Mouse (Mus musculus) lung, embryonic 14.5 days (tissue): ENCODE data around the gene Irf3. TPM values are rescaled to one million over a fixed set of nuclear protein-coding genes. Genes with fewer than 3 reads are reported as not detected.

Experiments
- ATAC-seq: fragments of 200-750 bp; cut with Nextera tagmentation; 2 replicates; pipeline ENCODE4 v1.8.0; 2017; ENCODE audit warnings: mild to moderate bottlenecking, moderate TSS enrichment, moderate library complexity; ENCODE audit not compliant: insufficient read depth
- DNase-seq: peaks from one replicate; pipeline ENCODE4 v3.0.0-alpha.2; 2015
- H3K27ac ChIP-seq: fragments of 300-500 bp; sonication (generic); 2 replicates; pipeline ENCODE4 v1.5.1; 2014; ENCODE audit warnings: low read depth, mild to moderate bottlenecking, moderate library complexity
- H3K27me3 ChIP-seq: fragments of 300-500 bp; sonication (generic); 2 replicates; pipeline ENCODE4 v1.6.1; 2014; ENCODE audit warnings: low read length, control low read depth; ENCODE audit not compliant: insufficient read depth
- H3K36me3 ChIP-seq: fragments of 300-500 bp; sonication (generic); 2 replicates; pipeline ENCODE4 v1.6.1; 2014; ENCODE audit warnings: control low read depth; ENCODE audit not compliant: insufficient read depth
- H3K4me1 ChIP-seq: fragments of 300-500 bp; sonication (generic); 2 replicates; pipeline ENCODE4 v1.6.1; 2014; ENCODE audit warnings: antibody characterized with exemption, control low read depth; ENCODE audit not compliant: insufficient read depth
- H3K4me2 ChIP-seq: fragments of 300-500 bp; sonication (generic); 2 replicates; pipeline ENCODE4 v1.6.1; 2014; ENCODE audit warnings: mild to moderate bottlenecking
- H3K4me3 ChIP-seq: fragments of 300-500 bp; sonication (generic); 2 replicates; pipeline ENCODE4 v1.5.1; 2014; ENCODE audit warnings: low read depth, low read length
- H3K9ac ChIP-seq: fragments of 300-500 bp; sonication (generic); 2 replicates; pipeline ENCODE4 v1.6.1; 2014
- H3K9me3 ChIP-seq: fragments of 300-500 bp; sonication (generic); 2 replicates; pipeline ENCODE4 v1.6.1; 2016; ENCODE audit warnings: low read depth, low read length, control low read depth
- CTCF ChIP-seq: IDR thresholded peaks from 2 replicates; pipeline ENCODE4 v1.5.1; 2016; ENCODE audit warnings: antibody characterized with exemption, low read depth
- WGBS: fragments of 180-500 bp; shearing (Covaris S2); extraction: QIAGEN DNeasy Blood & Tissue Kit; methylation state at CpG from one replicate; pipeline ENCODE4 v1.1.7; 2014; 5-methylcytosine and 5-hydroxymethylcytosine counted together
- polyA plus RNA-seq: library from polyadenylated mRNA; unstranded; fragments of >200 nt; fragmentation: Nextera tagmentation; extraction: Ambion mirVana; gene quantifications from 2 replicates; pipeline ENCODE4 v1.2.1, GENCODE M21; 2014

Gene Irf3
- polyA plus RNA-seq, 1 experiment from 2014 or later, result 83.0 TPM

DNA sequence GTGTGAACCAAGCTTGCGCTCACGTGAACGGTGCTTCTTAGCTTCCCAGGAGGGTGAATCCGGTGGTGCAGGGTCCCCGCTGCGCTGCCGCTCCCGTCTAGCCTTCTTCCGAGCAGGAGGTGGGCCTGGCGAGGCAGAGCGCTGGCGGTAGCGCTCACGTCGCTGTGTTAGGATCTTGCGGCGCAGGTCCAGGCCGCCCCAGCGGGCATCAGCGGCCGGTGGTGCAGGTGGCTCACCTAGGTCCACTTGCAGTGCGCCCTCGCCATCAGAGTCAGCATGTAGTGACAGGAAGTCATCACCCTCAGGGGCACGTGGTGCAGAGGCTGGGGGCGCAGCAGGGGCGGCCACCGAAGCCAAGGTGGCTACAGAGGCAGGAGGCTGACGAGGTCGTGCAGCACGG is 10.4 kb downstream of the Irf3 start:
- no peaks in the 10 kb centered on the region for H3K4me1 ChIP-seq
- no peak overlapping the region for H3K4me3 ChIP-seq
- ATAC-seq (no peak), DNase-seq (no peak)
- H3K36me3 ChIP-seq, result peaks cover 100% of the 10 kb centered on the region
- no peak overlapping the region for H3K9ac ChIP-seq
- H3K27ac ChIP-seq, result no peak overlapping the region
- 91% methylated on average over 30 of the region's 30 CpGs for WGBS
- no peak overlapping the region for H3K4me2 ChIP-seq
- no peaks in the 10 kb centered on the region for H3K9me3 ChIP-seq
- TF ChIP-seq CTCF, result no peak
- H3K27me3 ChIP-seq, result no peaks in the 10 kb centered on the region

DNA sequence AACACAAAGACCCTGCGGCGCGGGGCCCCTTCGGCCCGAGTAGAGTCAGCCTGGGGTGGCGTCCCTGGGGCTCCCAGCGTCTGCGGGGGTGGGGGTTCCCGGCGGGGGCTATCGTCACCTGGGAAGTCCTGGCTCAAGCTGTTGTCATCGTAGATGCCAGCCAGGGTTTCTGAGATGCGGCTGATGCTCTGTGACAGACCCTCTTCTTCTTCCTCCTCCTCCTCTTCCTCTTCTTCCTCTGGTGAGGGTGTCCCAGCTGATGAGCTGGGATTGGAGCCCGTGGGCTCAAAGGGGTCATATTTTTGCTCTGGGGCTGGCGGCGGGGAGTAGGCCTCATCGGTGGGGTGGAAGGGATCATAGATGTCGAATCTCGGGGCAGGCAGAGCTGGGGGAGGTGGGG is 11.0 kb downstream of the Irf3 start:
- WGBS, result 90% methylated on average over 19 of the region's 19 CpGs
- DNase-seq, result no peak
- no peak for TF ChIP-seq CTCF

DNA sequence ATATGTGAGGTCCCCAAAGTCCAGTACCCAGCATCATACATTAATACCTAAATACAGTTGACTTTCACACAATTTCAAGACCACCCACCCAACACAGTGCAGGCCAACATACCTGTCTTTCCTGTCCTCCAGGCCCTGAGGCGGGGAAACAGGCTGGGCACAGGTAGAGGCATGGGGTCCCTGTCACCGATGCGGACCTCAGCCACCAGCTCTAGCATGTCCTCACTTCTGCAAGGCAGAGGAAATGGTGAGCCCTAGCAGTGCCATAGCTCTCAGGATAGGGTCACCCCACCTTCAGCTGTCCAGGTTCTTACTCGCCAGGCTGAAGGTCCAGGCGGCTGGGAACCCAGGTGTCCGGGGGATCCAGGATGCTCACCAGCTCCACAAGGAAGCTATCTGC is 14.6 kb downstream of the Irf3 start:
- no peaks in the 10 kb centered on the region for H3K27me3 ChIP-seq
- no peak for TF ChIP-seq CTCF
- H3K9me3 ChIP-seq, result no peaks in the 10 kb centered on the region
- no peak overlapping the region for H3K4me3 ChIP-seq
- ATAC-seq, result no peak
- WGBS, result 94% methylated on average over 6 of the region's 6 CpGs
- H3K9ac ChIP-seq, result no peak overlapping the region
- H3K27ac ChIP-seq, result no peak overlapping the region
- DNase-seq, result no peak
- H3K4me1 ChIP-seq, result peaks cover 8% of the 10 kb centered on the region
- H3K4me2 ChIP-seq, result no peak overlapping the region
- H3K36me3 ChIP-seq, result peaks cover 73% of the 10 kb centered on the region

More for the DNA sequence above, 11.0 kb downstream of the Irf3 start:
- H3K4me3 ChIP-seq, result no peak overlapping the region
- H3K27ac ChIP-seq, result no peak overlapping the region
- H3K9ac ChIP-seq, result no peak overlapping the region
- no peak for ATAC-seq
- no peaks in the 10 kb centered on the region for H3K27me3 ChIP-seq
- no peak overlapping the region for H3K4me2 ChIP-seq
- H3K9me3 ChIP-seq, result no peaks in the 10 kb centered on the region
- H3K4me1 ChIP-seq, result no peaks in the 10 kb centered on the region
- peaks cover 100% of the 10 kb centered on the region for H3K36me3 ChIP-seq

DNA sequence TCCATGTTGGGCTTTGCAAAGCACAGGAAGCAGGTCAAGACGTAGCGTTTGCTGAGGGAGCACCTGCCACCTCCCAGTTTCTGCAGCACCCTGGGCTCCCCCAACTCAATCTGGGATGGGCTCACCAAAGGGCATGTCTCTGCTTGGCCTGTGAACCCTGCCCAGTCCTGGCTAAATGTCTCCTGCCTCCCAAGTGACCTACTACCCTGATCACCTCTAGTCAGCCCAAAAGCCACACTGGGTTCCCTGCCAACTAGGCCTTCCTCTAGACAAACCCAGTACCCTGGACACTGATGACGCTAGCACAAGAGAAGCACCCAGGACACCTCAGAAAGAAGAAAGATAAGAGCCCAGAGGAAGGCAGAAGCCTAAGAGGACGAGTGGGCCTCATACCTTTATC is 15.4 kb downstream of the Irf3 start:
- Histone ChIP-seq H3K4me3 (no peak overlapping the region), H3K27ac (no peak overlapping the region), H3K36me3 (peaks cover 65% of the 10 kb centered on the region), H3K27me3 (no peaks in the 10 kb centered on the region), H3K4me2 (no peak overlapping the region), H3K9me3 (no peaks in the 10 kb centered on the region), H3K9ac (no peak overlapping the region), H3K4me1 (peaks cover 8% of the 10 kb centered on the region)
- WGBS, result 82% methylated on average over 4 of the region's 4 CpGs
- ATAC-seq (no peak), DNase-seq (no peak)
- TF ChIP-seq CTCF, result no peak

GRCm38 (mm10) chr7:45013366-45014095 is 16.1 kb downstream of the Irf3 start:
- WGBS, result 96% methylated on average over 16 of the region's 16 CpGs
- Histone ChIP-seq H3K4me1 (peaks cover 10% of the 10 kb centered on the region), H3K9ac (no peak overlapping the region), H3K9me3 (no peaks in the 10 kb centered on the region), H3K36me3 (peaks cover 58% of the 10 kb centered on the region), H3K4me2 (no peak overlapping the region), H3K4me3 (no peak overlapping the region), H3K27ac (no peak overlapping the region), H3K27me3 (no peaks in the 10 kb centered on the region)
- ATAC-seq (no peak), DNase-seq (no peak)
- TF ChIP-seq CTCF, result no peak

DNA sequence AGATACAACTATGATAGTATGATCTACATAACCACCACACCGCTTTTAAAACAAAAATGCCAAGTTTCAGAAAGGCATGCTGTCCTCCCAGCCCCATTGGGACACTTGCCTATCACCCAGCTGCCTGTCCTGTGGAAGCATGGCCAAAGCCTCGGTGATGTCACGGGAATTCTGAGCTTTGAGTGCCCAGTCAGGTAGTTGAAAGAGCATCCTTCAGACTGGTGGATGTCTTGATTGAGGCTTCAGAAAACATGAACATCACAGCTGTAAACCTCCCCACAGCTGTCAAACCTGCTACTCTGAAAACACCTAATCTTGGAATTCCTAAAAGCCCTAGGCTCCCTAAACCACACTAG is 16.6 kb downstream of the Irf3 start:
- TF ChIP-seq CTCF, result no peak
- peaks cover 53% of the 10 kb centered on the region for H3K36me3 ChIP-seq
- H3K9ac ChIP-seq, result 0 out of 2 replicates have a peak overlapping the region, but pooled peaks have one; percentile 92

GRCm38 (mm10) chr7:45015344-45015956 is 18.0 kb downstream of the Irf3 start:
- H3K4me1 ChIP-seq, result peaks cover 15% of the 10 kb centered on the region
- H3K27me3 ChIP-seq, result no peaks in the 10 kb centered on the region
- ATAC-seq, result no peak; the same call in 1 of the 2 replicates
- H3K27ac ChIP-seq, result peak overlapping the region; percentile 98
- H3K36me3 ChIP-seq, result peaks cover 39% of the 10 kb centered on the region
- WGBS, result under 1% methylated on average over 20 of the region's 20 CpGs
- no peak for DNase-seq
- H3K9me3 ChIP-seq, result no peaks in the 10 kb centered on the region
- peak overlapping the region; percentile 92 for H3K9ac ChIP-seq
- H3K4me3 ChIP-seq, result peak overlapping the region; percentile 96
- TF ChIP-seq CTCF, result no peak
- peak overlapping the region; percentile 68 for H3K4me2 ChIP-seq

More for the DNA sequence above, 16.6 kb downstream of the Irf3 start:
- Histone ChIP-seq H3K4me2 (peak overlapping the region; percentile 68; the same call in 1 of the 2 replicates), H3K27me3 (no peaks in the 10 kb centered on the region), H3K4me3 (peak overlapping the region; percentile 96), H3K4me1 (peaks cover 15% of the 10 kb centered on the region), H3K9me3 (no peaks in the 10 kb centered on the region), H3K27ac (no peak overlapping the region)
- 92% methylated on average over 3 of the region's 3 CpGs for WGBS
- ATAC-seq (no peak), DNase-seq (no peak)
